Mouse (Mus musculus): ENCODE results near the gene Scyl1.

GRCm38 (mm10) chr19:5756321-5756985 is 14.8 kb downstream of the Scyl1 start:
- no peak for TF ChIP-seq CTCF (IDR thresholded peaks at IDR 0.05)
- TF ChIP-seq EP300 (IDR thresholded peaks at IDR 0.05) = no peak
